Mouse (Mus musculus) liver, adult 2 months (tissue): ENCODE data around the gene Hoxd13. TPM values are rescaled to one million over a fixed set of nuclear protein-coding genes. Genes with fewer than 3 reads are reported as not detected.

ENCODE experiments used
- DNase-seq: peaks from one replicate; pipeline ENCODE4 v3.0.0-alpha.2; 2011; ENCODE audit warnings: low read depth, low spot score; ENCODE audit errors: extremely low read depth
- H3K27ac ChIP-seq: fragments of 200-500 bp; replicated peaks from 2 replicates; pipeline ENCODE4 v1.5.1; 2012; ENCODE audit warnings: low read depth, mild to moderate bottlenecking, control low read depth, inconsistent platforms, low read length; ENCODE audit not compliant: insufficient read depth
- H3K27me3 ChIP-seq: fragments of 200-500 bp; 2 replicates; pipeline ENCODE4 v1.6.1; 2012; ENCODE audit warnings: mild to moderate bottlenecking, moderate library complexity, low read length, inconsistent platforms; ENCODE audit not compliant: control insufficient read depth, insufficient read depth
- H3K36me3 ChIP-seq: fragments of 200-500 bp; 2 replicates; pipeline ENCODE4 v1.6.1; 2012; ENCODE audit warnings: low read length, inconsistent platforms; ENCODE audit not compliant: control insufficient read depth, insufficient read depth
- H3K4me1 ChIP-seq: fragments of 200-500 bp; 2 replicates; pipeline ENCODE4 v1.6.1; 2011; ENCODE audit warnings: low read length; ENCODE audit not compliant: control insufficient read depth, insufficient read depth
- H3K4me3 ChIP-seq: fragments of 200-500 bp; 2 replicates; pipeline ENCODE4 v1.5.1; 2011; ENCODE audit warnings: low read depth, mild to moderate bottlenecking, control low read depth, low read length, moderate library complexity; ENCODE audit not compliant: insufficient read depth
- H3K79me2 ChIP-seq: fragments of 200-500 bp; 2 replicates; pipeline ENCODE4 v1.6.1; 2012; ENCODE audit warnings: inconsistent platforms, mild to moderate bottlenecking, low read length, moderate library complexity; ENCODE audit not compliant: control insufficient read depth, insufficient read depth
- H3K9ac ChIP-seq: fragments of 200-500 bp; 2 replicates; pipeline ENCODE4 v1.6.1; 2012; ENCODE audit warnings: low read depth, mild to moderate bottlenecking, control low read depth, inconsistent platforms, low read length
- CTCF ChIP-seq: fragments of 200-500 bp; IDR thresholded peaks from 2 replicates; pipeline ENCODE4 v1.5.1; 2011; ENCODE audit warnings: low read depth, low read length, control low read depth
- POLR2A ChIP-seq: fragments of 200-500 bp; IDR thresholded peaks from 2 replicates; pipeline ENCODE4 v1.6.1; 2011; ENCODE audit warnings: low read length, control low read depth; ENCODE audit not compliant: insufficient read depth; ENCODE audit errors: extremely low read depth
- WGBS: fragments of 180-500 bp; shearing (Covaris S2); methylation state at CpG from one replicate; pipeline ENCODE4 v1.1.7; 2018; 5-methylcytosine and 5-hydroxymethylcytosine counted together
- polyA plus RNA-seq: library from polyadenylated mRNA; depleted of rRNA; stranded (reverse); fragments of >200 nt; gene quantifications from 2 replicates; pipeline ENCODE4 v1.2.3, GENCODE M21; 2012
- total RNA-seq: library from RNA; depleted of rRNA; stranded (reverse); fragments of >200 nt; gene quantifications from 2 replicates; pipeline ENCODE4 v1.2.3, GENCODE M21; 2014

Gene Hoxd13
- total and polyA plus RNA-seq, 2 experiments, result not detected

GRCm38 (mm10) chr2:74667191-74667841 is 794 bp upstream of the Hoxd13 start:
- no peak overlapping the region for H3K4me3 ChIP-seq
- TF ChIP-seq POLR2A (no peak), CTCF (no peak)
- WGBS, result 7% methylated on average over 36 of the region's 36 CpGs

GRCm38 (mm10) chr2:74668370-74669229 is 490 bp downstream of the Hoxd13 start:
- Histone ChIP-seq H3K36me3 (no peaks in the 10 kb centered on the region), H3K27me3 (peaks cover 44% of the 10 kb centered on the region), H3K79me2 (no peaks in the 10 kb centered on the region), H3K4me3 (no peak overlapping the region; the same call in 1 of the 2 replicates), H3K4me1 (peaks cover 4% of the 10 kb centered on the region; the same call in 1 of the 2 replicates), H3K9ac (no peak overlapping the region), H3K27ac (no peak overlapping the region)
- 2% methylated on average over 73 of the region's 74 CpGs for WGBS
- no peak for DNase-seq
- no peak for TF ChIP-seq CTCF
- no peak for TF ChIP-seq POLR2A

More at GRCm38 (mm10) chr2:74667191-74667841, 794 bp upstream of the Hoxd13 start:
- Histone ChIP-seq H3K27ac (no peak overlapping the region), H3K9ac (no peak overlapping the region), H3K27me3 (peaks cover 40% of the 10 kb centered on the region), H3K36me3 (no peaks in the 10 kb centered on the region), H3K4me1 (no peaks in the 10 kb centered on the region; the same call in 1 of the 2 replicates), H3K79me2 (no peaks in the 10 kb centered on the region)
- DNase-seq, result no peak

- Histone ChIP-seq H3K4me1 (peaks cover 4% of the 10 kb centered on the region; the same call in 1 of the 2 replicates), H3K36me3 (no peaks in the 10 kb centered on the region), H3K79me2 (no peaks in the 10 kb centered on the region), H3K9ac (no peak overlapping the region), H3K27ac (no peak overlapping the region), H3K4me3 (no peak overlapping the region), H3K27me3 (peaks cover 49% of the 10 kb centered on the region)
- TF ChIP-seq POLR2A, result no peak
- no peak for TF ChIP-seq CTCF
- no peak for DNase-seq
- WGBS, result 1% methylated on average over 3 of the region's 3 CpGs
Observed at GRCm38 (mm10) chr2:74669230-74669578, 1.1 kb downstream of the Hoxd13 start.

- Histone ChIP-seq H3K27ac (no peak overlapping the region), H3K79me2 (no peaks in the 10 kb centered on the region), H3K4me3 (no peak overlapping the region), H3K36me3 (no peaks in the 10 kb centered on the region), H3K9ac (no peak overlapping the region), H3K27me3 (peaks cover 49% of the 10 kb centered on the region), H3K4me1 (peaks cover 4% of the 10 kb centered on the region; the same call in 1 of the 2 replicates)
- no peak for DNase-seq
- 4% methylated on average over 14 of the region's 14 CpGs for WGBS
- TF ChIP-seq CTCF, result no peak
- no peak for TF ChIP-seq POLR2A
Observed at GRCm38 (mm10) chr2:74669650-74670235, 1.6 kb downstream of the Hoxd13 start.

- peaks cover 4% of the 10 kb centered on the region; the same call in 1 of the 2 replicates for H3K4me1 ChIP-seq
- no peak overlapping the region for H3K4me3 ChIP-seq
- no peaks in the 10 kb centered on the region for H3K79me2 ChIP-seq
- H3K9ac ChIP-seq, result no peak overlapping the region
- DNase-seq, result no peak
- no peaks in the 10 kb centered on the region for H3K36me3 ChIP-seq
- H3K27me3 ChIP-seq, result peaks cover 52% of the 10 kb centered on the region
- no peak for TF ChIP-seq POLR2A
- TF ChIP-seq CTCF, result no peak
- no peak overlapping the region for H3K27ac ChIP-seq
- 11% methylated on average over 3 of the region's 3 CpGs for WGBS
Observed at GRCm38 (mm10) chr2:74670632-74671188, 2.6 kb downstream of the Hoxd13 start.
